Mouse (Mus musculus): ENCODE data around the gene Cer1. TPM values are rescaled to one million over a fixed set of nuclear protein-coding genes. Genes with fewer than 3 reads are reported as not detected.
A peak's percentile ranks its signal among the peaks of the same experiment; 100 is the strongest.

Cer1 gene
- total RNA-seq, 1 experiment, result not detected

DNA sequence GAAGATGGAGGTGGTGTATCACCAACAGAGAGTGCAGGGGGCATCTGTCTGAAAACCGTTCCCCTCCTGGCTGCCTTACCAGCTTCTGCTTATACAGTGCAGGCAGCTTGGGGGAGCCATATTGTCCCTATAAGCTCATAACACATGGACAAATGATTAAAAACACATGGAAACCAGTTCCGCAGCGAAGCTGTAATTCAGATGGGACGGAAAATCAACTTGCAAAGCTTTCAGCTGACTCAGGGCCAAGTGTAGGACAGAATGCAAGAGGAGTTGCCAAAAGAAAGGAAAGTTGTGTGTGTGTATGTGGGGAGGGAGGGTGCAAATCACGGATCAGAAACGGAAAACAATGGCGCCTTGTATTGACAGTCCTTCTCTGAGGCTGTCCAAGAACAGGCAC is 6.1 kb upstream of the Cer1 start:
- H3K9me3 ChIP-seq (ENCODE audit: control insufficient read depth, insufficient read depth, low read depth, low read length), result no peaks in the 10 kb centered on the region
- TF ChIP-seq HCFC1 (IDR thresholded peaks at IDR 0.05; ENCODE audit: borderline replicate concordance, insufficient read depth, low read length), result no peak
- no peak for TF ChIP-seq ZC3H11A (IDR thresholded peaks at IDR 0.05; ENCODE audit: borderline replicate concordance, low read depth, low read length)
- TF ChIP-seq CHD2 (IDR thresholded peaks at IDR 0.05; ENCODE audit: low read depth, low read length), result no peak
- no peak for TF ChIP-seq ZNF384 (IDR thresholded peaks at IDR 0.05; ENCODE audit: low read depth, low read length)
- no peak for TF ChIP-seq MAFK (IDR thresholded peaks at IDR 0.05; ENCODE audit: insufficient read depth, low read depth, low read length)
- in situ Hi-C loops (cut with MboI; ENCODE audit: low sequenced_read_pairs in 2 of 2, unreplicated experiment in 2 of 2), result no loop called here
- DNase-seq (ENCODE audit: low read depth, low spot score), result no peak
- H3K4me1 ChIP-seq (ENCODE audit: control insufficient read depth in 2 of 2, insufficient read depth in 2 of 2, low read length in 2 of 2, poor library complexity in 1 of 2), result no peaks in the 10 kb centered on the region; a peak in 1 of 4 replicates
- H3K27ac ChIP-seq (ENCODE audit: insufficient read depth, low read depth, low read length, poor library complexity, severe bottlenecking), result no peak overlapping the region
- no peak overlapping the region for H3K4me3 ChIP-seq (ENCODE audit: insufficient read depth in 1 of 2, low read depth in 1 of 2, low read length in 2 of 2, poor library complexity in 1 of 2, severe bottlenecking in 1 of 2)
- H3K9ac ChIP-seq (ENCODE audit: insufficient read depth, low read depth, low read length, poor library complexity, severe bottlenecking), result no peak overlapping the region
- H3K36me3 ChIP-seq (ENCODE audit: control insufficient read depth, insufficient read depth, low read length, poor library complexity, severe bottlenecking), result no peaks in the 10 kb centered on the region

DNA sequence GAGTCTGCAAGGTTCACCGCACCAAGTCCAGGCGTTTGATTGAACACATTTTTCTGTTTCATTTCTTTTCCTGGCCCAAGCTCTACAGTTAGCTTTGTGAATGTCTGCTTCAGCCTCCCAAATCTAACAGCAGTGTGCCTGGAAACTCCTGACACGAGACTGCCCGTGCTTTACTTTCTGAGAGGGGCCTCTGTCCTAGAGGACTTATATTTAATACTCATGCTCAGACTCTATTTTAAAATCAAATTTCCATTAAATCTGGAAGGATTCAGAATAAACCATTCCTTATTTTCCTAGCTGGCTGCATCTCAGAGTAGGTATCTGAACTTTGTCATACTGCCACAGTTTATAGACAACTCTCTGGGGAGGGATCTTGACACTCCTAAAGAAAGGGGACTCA is 5.6 kb upstream of the Cer1 start:
- in situ Hi-C loops (cut with MboI; ENCODE audit: low sequenced_read_pairs in 2 of 2, unreplicated experiment in 2 of 2), result no loop called here
- H3K4me3 ChIP-seq (ENCODE audit: insufficient read depth in 1 of 2, low read depth in 1 of 2, low read length in 2 of 2, poor library complexity in 1 of 2, severe bottlenecking in 1 of 2), result no peak overlapping the region

DNA sequence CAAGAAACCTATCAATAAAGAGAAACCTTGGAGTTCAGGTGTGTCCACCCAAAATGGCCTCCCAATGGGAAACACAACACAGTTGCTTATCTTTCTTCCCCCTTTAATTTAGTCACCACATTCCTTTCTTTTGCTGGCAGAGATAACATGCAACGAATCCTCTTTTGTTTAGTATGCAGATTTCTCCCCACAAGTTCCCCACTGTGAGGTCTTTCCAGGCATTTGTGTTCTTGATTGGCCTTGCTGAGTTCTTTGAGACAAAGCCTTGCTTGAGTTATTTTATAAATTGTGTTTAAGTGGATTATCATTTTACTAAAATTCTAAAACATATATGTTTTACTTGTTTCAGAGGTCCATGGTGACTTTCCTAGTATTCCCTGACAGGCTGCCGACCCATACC is 1.2 kb upstream of the Cer1 start:
- in situ Hi-C loops (cut with MboI; ENCODE audit: low sequenced_read_pairs in 2 of 2, unreplicated experiment in 2 of 2), result no loop called here
- TF ChIP-seq CHD2 (IDR thresholded peaks at IDR 0.05; ENCODE audit: low read depth, low read length) (no peak), ZC3H11A (IDR thresholded peaks at IDR 0.05; ENCODE audit: borderline replicate concordance, low read depth, low read length) (no peak), HCFC1 (IDR thresholded peaks at IDR 0.05; ENCODE audit: borderline replicate concordance, insufficient read depth, low read length) (no peak), MAFK (IDR thresholded peaks at IDR 0.05; ENCODE audit: insufficient read depth, low read depth, low read length) (no peak), ZNF384 (IDR thresholded peaks at IDR 0.05; ENCODE audit: low read depth, low read length) (no peak)
- no peak for DNase-seq (ENCODE audit: low read depth, low spot score)
- H3K4me3 ChIP-seq (ENCODE audit: insufficient read depth in 1 of 2, low read depth in 1 of 2, low read length in 2 of 2, poor library complexity in 1 of 2, severe bottlenecking in 1 of 2), result no peak overlapping the region
- H3K9ac ChIP-seq (ENCODE audit: insufficient read depth, low read depth, low read length, poor library complexity, severe bottlenecking), result no peak overlapping the region
- peaks cover 0 to 2% of the 10 kb centered on the region in 2 experiments; a peak in 1 of 4 replicates for H3K4me1 ChIP-seq (ENCODE audit: control insufficient read depth in 2 of 2, insufficient read depth in 2 of 2, low read length in 2 of 2, poor library complexity in 1 of 2)
- no peak overlapping the region for H3K27ac ChIP-seq (ENCODE audit: insufficient read depth, low read depth, low read length, poor library complexity, severe bottlenecking)
- H3K36me3 ChIP-seq (ENCODE audit: control insufficient read depth, insufficient read depth, low read length, poor library complexity, severe bottlenecking), result no peaks in the 10 kb centered on the region
- no peaks in the 10 kb centered on the region for H3K9me3 ChIP-seq (ENCODE audit: control insufficient read depth, insufficient read depth, low read depth, low read length)

More for the DNA sequence above, 5.6 kb upstream of the Cer1 start:
- no peak for DNase-seq (ENCODE audit: low read depth, low spot score)
- no peaks in the 10 kb centered on the region; a peak in 1 of 4 replicates for H3K4me1 ChIP-seq (ENCODE audit: control insufficient read depth in 2 of 2, insufficient read depth in 2 of 2, low read length in 2 of 2, poor library complexity in 1 of 2)
- no peak overlapping the region for H3K27ac ChIP-seq (ENCODE audit: insufficient read depth, low read depth, low read length, poor library complexity, severe bottlenecking)
- no peak overlapping the region for H3K9ac ChIP-seq (ENCODE audit: insufficient read depth, low read depth, low read length, poor library complexity, severe bottlenecking)
- H3K36me3 ChIP-seq (ENCODE audit: control insufficient read depth, insufficient read depth, low read length, poor library complexity, severe bottlenecking), result no peaks in the 10 kb centered on the region
- no peak for TF ChIP-seq HCFC1 (IDR thresholded peaks at IDR 0.05; ENCODE audit: borderline replicate concordance, insufficient read depth, low read length)
- no peak for TF ChIP-seq MAFK (IDR thresholded peaks at IDR 0.05; ENCODE audit: insufficient read depth, low read depth, low read length)
- H3K9me3 ChIP-seq (ENCODE audit: control insufficient read depth, insufficient read depth, low read depth, low read length), result no peaks in the 10 kb centered on the region

DNA sequence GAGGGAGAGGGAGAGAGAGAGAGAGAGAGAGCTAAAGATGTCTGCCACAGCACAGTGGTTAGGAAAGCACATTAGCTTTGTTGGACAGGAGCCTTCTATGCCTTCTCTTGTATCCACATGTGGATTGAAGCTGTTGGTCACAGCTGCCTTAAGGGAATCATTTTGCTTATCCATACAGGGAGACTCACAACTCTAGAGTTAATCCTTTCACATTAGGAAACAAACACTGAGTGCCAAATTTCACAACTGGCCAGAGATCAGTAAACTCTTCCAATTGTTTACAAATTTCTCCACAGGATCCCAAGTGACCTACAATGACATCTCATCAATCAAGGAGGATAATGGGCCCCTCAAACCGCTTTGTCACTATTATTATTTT is 576 bp upstream of the Cer1 start:
- TF ChIP-seq HCFC1 (IDR thresholded peaks at IDR 0.05; ENCODE audit: borderline replicate concordance, insufficient read depth, low read length) (no peak), ZNF384 (IDR thresholded peaks at IDR 0.05; ENCODE audit: low read depth, low read length) (no peak)
- in situ Hi-C loops (cut with MboI; ENCODE audit: low sequenced_read_pairs in 2 of 2, unreplicated experiment in 2 of 2), result no loop called here
- H3K27ac ChIP-seq (ENCODE audit: insufficient read depth, low read depth, low read length, poor library complexity, severe bottlenecking), result no peak overlapping the region
- peaks cover 0 to 2% of the 10 kb centered on the region in 2 experiments; a peak in 1 of 4 replicates for H3K4me1 ChIP-seq (ENCODE audit: control insufficient read depth in 2 of 2, insufficient read depth in 2 of 2, low read length in 2 of 2, poor library complexity in 1 of 2)
- no peak overlapping the region for H3K4me3 ChIP-seq (ENCODE audit: insufficient read depth in 1 of 2, low read depth in 1 of 2, low read length in 2 of 2, poor library complexity in 1 of 2, severe bottlenecking in 1 of 2)
- no peaks in the 10 kb centered on the region for H3K9me3 ChIP-seq (ENCODE audit: control insufficient read depth, insufficient read depth, low read depth, low read length)
- no peak for DNase-seq (ENCODE audit: low read depth, low spot score)
- no peaks in the 10 kb centered on the region for H3K36me3 ChIP-seq (ENCODE audit: control insufficient read depth, insufficient read depth, low read length, poor library complexity, severe bottlenecking)
- no peak overlapping the region for H3K9ac ChIP-seq (ENCODE audit: insufficient read depth, low read depth, low read length, poor library complexity, severe bottlenecking)

DNA sequence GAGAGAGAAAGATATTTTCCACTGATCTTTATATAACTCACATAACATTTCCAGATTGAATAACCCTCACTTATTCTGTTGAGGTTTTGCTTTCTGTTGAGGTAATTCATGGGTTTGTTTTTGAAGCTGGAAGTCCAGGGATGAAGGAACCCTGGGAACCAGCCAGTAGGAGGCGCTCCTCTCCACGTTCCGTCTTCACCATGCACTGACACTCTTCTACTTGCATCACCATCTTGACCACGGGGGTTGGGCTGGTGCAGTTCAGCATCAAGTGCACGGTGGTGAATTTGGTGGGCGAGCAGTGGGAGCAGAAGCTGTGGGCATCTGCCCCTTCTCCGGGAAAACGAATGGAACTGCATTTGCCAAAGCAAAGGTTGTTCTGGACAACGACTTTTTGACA is 2.4 kb downstream of the Cer1 start:
- no peaks in the 10 kb centered on the region for H3K36me3 ChIP-seq (ENCODE audit: control insufficient read depth, insufficient read depth, low read length, poor library complexity, severe bottlenecking)
- peaks cover 0 to 2% of the 10 kb centered on the region in 2 experiments; a peak in 1 of 4 replicates for H3K4me1 ChIP-seq (ENCODE audit: control insufficient read depth in 2 of 2, insufficient read depth in 2 of 2, low read length in 2 of 2, poor library complexity in 1 of 2)
- no peak overlapping the region for H3K4me3 ChIP-seq (ENCODE audit: insufficient read depth in 1 of 2, low read depth in 1 of 2, low read length in 2 of 2, poor library complexity in 1 of 2, severe bottlenecking in 1 of 2)
- DNase-seq (ENCODE audit: low read depth, low spot score), result peak; percentile 48
- H3K9me3 ChIP-seq (ENCODE audit: control insufficient read depth, insufficient read depth, low read depth, low read length), result no peaks in the 10 kb centered on the region
- TF ChIP-seq MAFK (IDR thresholded peaks at IDR 0.05; ENCODE audit: insufficient read depth, low read depth, low read length) (no peak), ZC3H11A (IDR thresholded peaks at IDR 0.05; ENCODE audit: borderline replicate concordance, low read depth, low read length) (peak; percentile 33; the same call in 1 of the 2 replicates), HCFC1 (IDR thresholded peaks at IDR 0.05; ENCODE audit: borderline replicate concordance, insufficient read depth, low read length) (no peak), CHD2 (IDR thresholded peaks at IDR 0.05; ENCODE audit: low read depth, low read length) (no peak), ZNF384 (IDR thresholded peaks at IDR 0.05; ENCODE audit: low read depth, low read length) (no peak)
- in situ Hi-C loops (cut with MboI; ENCODE audit: low sequenced_read_pairs in 2 of 2, unreplicated experiment in 2 of 2), result no loop called here
- no peak overlapping the region for H3K27ac ChIP-seq (ENCODE audit: insufficient read depth, low read depth, low read length, poor library complexity, severe bottlenecking)
- no peak overlapping the region for H3K9ac ChIP-seq (ENCODE audit: insufficient read depth, low read depth, low read length, poor library complexity, severe bottlenecking)

Measured in ES-E14 (cell line).